Mouse (Mus musculus) testis, adult 2 months (tissue): ENCODE results near the gene BC030499.
A peak's percentile ranks its signal among the peaks of the same experiment; 100 is the strongest.

Experiments
- CTCF ChIP-seq: fragments of 200-500 bp; IDR thresholded peaks from 2 replicates; pipeline ENCODE4 v1.5.1; 2012; ENCODE audit warnings: low read depth, mild to moderate bottlenecking, inconsistent platforms, low read length, moderate library complexity; ENCODE audit not compliant: control insufficient read depth, insufficient read depth, insufficient replicate concordance
- POLR2A ChIP-seq: fragments of 200-500 bp; IDR thresholded peaks from 2 replicates; pipeline ENCODE4 v1.6.1; 2012; ENCODE audit warnings: low read depth, mild to moderate bottlenecking, inconsistent platforms, low read length, moderate library complexity; ENCODE audit not compliant: control insufficient read depth

GRCm38 (mm10) chr11:78261380-78262352 is 29.0 kb upstream of the BC030499 start, which contains the start of gene 2610507B11Rik:
- no peak for TF ChIP-seq CTCF
- peak; percentile 76 for TF ChIP-seq POLR2A
